Mouse (Mus musculus) right cerebral cortex, postnatal 14 days (tissue): ENCODE results near the gene Dync1h1.
"Not testable (repeated sequence)": the region's sequence is repeated elsewhere in the genome, so short reads cannot be mapped to it uniquely, and the experiment has no call there.

Source experiments
- DNase-seq: peaks from one replicate; pipeline ENCODE4 v3.0.0; 2022

Gene Dync1h1

DNA sequence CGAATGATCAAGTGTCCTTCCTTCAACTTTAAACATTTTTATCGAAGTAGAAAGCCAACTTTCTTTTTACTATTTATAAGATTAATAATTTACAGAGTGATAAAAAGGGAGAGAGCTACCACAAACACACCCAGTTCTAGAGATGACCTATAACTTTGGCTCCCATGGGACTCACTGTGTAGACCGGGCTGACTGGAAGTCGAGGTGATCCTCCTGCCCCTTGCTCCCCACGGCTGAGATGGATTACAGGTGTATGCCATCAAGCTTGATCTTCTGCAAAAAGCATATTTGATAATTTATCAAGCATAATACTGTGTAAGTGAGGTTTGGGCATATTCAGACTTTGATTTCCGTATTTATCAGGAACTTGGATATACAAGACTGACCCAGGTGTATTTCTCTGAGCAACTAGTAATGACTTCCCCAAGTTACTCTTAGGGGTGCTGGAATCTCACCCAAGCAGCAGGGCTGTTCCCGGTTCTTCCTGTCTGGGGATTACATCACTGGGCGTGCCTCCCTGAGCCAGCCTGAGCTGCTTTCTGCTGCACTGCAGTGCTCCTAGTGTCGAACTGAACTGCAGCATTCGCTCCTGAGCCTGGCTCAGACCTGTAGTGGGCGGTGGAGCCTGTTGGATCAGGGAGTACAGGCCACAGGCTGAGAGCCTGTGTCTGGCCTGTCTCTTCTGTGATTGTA, 7.4 kb downstream of the Dync1h1 start:
- DNase-seq: peak; percentile 43

DNA sequence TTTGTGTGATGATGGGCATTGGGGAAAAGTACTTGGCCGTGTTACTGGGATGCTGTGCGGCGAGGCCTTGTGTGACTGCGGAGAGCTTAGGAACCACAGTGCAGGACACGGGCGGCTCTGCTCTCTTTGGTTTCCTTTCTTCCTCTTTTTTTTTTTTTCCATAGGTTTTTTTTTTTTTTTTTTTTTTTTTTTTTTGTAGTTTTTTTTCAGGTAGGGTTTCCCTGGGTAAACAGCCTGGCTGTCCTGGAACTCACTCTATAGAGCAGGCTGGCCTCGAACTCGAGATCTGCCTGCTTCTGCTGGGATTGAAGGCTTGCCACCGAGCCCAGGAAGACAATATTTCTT, 7.9 kb downstream of the Dync1h1 start:
- no peak for DNase-seq

DNA sequence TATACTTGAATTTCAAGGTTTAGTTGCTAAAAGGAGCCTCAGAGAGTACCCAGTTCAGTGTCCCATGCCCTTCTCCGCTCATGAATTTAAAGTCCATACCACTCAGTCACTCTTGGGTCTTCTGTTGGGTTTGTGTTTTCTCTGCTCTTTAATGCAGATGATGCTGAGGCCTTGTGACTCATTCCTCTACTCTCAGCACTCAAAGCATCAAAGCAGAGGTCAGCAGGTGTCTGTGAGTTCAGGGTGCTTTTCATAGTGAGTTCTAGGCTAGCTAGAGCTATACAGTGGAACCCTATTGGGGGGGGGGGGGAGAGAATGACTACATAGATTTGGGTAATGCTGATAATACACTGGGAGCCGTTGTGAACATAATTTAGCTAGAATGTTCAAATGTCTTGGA, 9.5 kb downstream of the Dync1h1 start:
- DNase-seq: no peak

DNA sequence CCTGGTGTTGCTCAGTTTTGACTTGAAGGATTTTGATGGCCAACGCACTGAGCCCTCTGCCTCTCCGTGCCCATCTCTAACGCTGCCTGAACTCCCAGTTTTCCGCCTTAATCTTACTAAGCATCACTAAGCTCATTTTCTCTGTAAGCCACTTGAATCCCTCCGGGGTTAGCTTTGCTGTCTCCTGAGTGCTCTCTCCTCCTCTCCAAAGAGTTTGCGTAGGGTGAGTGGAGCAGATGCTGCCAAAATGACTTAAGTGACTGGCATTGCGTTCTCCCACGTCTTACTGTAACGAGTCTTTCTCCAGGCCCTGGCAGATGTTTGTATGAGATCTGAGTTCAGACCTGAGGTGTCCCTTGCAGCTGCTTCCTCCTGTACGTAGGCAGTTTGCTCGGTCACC, 28.8 kb downstream of the Dync1h1 start:
- DNase-seq: no peak

DNA sequence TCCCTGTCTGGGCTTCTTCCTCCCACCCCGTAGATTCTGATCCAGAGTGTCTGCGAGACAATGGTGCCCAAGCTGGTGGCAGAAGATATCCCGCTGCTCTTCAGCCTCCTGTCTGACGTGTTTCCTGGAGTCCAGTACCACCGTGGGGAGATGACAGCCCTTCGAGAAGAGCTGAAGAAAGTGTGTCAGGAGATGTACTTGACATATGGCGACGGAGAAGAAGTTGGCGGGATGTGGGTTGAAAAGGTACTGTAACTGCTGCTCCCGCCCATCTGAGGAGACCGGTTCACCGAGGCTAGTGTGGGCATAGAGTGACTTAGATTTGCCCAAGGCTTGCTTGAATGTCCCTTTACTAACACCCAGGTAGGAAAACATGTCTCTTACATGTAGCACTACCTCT, 35.0 kb downstream of the Dync1h1 start:
- no peak for DNase-seq

DNA sequence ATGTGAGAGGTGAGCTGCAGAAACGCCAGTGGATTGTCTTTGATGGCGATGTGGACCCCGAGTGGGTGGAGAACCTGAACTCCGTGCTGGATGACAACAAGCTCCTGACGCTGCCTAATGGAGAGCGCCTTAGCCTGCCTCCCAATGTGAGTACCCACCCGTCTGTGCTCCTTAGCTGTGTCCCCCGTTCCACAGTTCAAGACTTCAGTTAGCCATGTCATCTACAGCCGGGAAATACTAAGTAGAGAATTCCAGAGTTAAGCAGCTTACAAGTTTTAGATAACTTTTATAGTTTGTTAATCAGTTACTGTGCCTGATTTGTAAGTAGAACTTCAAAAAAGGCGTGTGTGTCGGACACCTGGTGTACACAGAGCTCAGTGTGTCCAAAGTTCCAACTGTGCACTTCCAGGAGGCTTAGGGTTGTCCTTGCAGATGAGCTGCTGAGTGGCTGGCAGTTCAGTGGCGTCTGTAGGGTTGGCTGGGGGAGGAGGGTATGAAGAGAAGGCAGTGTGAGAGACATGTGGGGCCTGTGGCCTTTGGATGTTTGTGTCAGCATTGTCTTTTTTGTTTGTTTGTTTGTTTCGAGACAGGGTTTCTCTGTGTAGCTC, 36.4 kb downstream of the Dync1h1 start:
- no peak for DNase-seq

DNA sequence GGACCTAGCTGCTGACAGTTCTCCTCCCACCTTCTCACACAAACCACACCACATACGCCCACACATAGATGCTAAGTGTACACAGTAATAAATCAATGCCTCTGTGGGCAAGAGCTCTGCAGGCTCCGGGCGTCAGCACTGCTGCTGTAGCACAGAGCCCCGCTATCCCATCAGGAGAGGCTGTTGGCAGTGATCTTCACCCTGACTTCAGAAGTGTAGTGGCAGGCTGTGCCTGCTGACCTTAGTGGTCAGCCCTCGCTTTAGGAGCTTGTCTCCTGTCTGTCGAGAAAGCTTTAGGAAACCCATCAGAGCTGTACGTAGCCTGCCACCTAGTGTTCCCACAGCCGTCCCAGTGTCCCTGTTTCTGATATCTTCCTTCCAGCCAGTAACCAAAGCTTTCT, 49.0 kb downstream of the Dync1h1 start:
- DNase-seq: no peak

DNA sequence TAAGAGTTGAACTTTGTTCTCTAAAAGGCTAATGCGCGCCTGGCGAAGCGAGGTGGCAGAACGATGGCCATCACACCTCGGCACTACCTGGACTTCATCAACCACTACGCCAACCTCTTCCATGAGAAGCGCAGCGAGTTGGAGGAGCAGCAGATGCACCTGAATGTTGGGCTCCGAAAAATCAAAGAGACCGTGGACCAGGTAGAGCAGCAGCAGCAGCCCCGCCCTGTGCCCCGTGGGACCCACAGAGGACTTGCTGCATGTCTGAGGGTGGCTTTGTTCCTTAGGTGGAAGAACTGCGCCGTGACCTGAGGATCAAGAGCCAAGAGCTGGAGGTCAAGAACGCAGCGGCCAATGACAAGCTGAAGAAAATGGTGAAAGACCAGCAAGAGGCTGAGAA, 50.2 kb downstream of the Dync1h1 start:
- no peak for DNase-seq

DNA sequence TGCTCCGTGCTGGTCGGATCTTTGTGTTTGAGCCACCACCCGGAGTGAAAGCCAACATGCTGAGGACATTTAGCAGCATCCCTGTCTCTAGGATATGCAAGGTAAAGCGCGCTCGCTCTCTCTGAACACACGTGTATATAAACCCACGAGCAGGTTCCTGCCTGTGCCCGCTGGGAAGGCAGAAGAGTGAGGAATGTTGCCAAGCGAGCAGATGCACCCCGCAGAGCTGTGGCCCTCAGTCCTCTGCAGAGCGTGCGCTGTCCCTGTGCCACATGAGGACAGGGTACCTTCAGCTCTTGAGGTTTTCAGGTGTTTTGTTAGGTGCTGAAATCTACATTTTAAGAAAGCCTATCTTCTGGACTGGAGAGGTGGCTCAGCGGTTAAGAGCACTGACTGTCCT, 60.5 kb downstream of the Dync1h1 start:
- no peak for DNase-seq

DNA sequence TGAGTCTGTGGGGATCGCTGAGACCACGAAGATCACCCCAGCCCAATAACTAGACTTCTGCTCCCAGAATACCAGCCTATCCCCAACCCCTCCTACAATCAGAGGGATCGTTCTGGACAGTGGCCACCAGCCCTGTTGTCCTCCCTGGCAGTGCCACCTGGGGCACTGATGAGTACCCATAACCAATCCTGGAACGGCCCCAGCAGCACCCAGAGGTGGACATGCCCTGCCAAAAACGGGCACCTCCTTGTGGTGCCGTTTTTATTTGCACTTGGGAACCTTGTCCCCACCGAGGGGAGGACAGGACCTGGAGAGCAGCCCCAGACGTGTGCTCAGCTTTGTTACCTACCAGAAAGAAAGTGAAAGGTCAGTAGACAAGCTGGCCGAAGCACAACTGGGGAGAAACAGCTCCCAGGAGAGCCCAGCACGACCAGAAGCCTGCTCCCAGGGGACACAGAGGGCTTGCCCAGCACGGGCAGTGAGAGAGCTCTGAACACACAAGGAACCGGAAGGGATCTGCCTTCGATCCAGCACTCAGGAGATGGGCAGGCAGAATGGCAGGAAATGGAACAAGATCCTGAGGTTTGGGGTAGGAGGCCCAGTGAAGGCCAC, 66.3 kb downstream of the Dync1h1 start:
- DNase-seq: no peak

DNA sequence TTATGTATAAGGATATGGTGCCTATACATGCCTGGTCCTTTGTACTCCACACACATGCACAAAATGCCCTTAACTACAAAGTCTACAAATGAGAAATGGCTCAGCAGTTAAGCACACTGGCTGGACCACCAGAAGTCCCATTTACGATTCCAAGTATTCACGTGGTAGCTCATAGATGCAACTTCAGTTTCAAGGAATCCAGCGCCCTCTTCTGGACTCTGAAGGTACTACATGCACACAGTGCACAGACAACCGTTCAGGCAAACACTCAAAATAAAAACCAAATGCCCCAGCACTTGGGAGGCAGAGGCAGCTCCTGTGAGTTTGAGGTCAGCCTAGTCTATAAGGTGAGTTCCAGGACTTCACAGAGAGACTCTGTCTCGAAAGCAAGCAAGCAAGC, 73.0 kb downstream of the Dync1h1 start:
- no peak for DNase-seq

DNA sequence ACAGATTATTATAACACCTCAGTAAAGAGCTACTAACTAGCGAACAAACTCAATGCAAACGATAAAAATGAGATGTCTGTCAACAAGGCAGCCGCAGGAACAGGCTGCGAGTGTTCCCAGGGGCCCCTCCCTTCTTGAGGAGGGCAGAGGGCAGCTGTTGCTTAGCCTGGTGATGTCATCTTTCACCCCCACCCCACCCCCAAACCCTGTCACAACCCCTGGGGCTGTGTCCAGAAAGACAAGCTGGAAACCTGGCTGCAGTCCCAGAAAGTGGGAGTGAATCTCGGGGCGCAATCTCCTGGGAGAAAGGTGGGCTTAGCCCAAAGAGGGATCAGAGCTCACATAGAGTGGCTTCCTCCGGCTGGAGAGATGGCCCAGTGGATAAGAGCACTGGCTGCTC, 79.9 kb downstream of the Dync1h1 start:
- DNase-seq: no peak

DNA sequence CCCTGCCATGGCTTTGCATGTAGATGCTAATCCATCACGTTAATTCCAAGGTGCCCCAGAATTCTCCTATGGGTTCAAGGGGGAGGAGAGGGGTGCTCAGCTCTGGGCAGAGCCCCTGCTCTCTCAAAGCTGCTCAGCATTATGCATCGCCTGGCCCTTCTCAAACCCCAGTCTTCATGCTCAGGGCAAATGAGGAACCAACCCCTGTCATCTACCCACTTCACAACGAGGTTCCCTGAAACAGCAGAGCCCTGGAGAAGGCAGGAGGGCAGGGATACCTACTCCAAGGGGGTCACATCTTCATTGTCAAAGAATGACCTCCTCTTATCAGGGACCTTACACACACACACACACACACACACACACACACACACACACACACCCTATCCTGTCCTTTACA, 80.6 kb downstream of the Dync1h1 start:
- no peak for DNase-seq

DNA sequence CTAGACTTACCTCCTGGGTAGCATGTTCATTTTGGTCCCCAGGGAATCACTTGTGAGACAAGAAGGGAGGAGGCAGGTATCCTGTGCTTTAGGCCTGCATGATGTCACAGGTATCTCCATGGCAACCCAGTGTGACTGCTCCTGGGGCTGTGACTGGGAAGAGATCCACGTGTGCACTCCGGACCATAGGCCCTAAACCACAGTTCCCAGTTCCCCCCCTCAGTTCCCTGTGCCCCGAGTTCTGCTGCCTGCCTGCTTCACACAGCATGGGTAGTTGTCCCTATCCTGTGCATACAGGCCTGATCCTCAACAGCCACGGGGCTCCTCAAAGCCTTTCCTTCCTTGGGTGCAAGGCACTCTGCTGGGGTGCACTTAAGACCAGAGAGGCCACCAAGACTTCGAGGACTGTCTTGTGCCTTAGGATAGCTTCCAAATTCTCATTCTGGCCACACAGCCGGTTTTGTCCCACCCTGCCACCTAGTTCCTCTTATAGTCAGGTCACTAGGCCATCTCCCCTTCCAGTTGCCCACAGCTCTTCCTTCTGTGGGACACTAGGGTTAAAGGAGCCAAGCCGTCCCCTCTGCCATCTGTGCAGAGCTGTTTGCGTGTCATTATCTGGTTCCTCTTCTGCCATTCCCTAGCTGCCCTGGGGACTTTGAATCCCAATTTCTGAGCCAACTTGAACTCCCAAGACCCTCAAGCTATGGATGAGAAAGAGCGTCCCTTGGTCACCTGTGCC, 81.5 kb downstream of the Dync1h1 start, which contains the start of gene 1700001K19Rik:
TSS of gene 1700001K19Rik (minus strand) at position 59 of the 739 bp plus-strand sequence.
- DNase-seq: no peak

DNA sequence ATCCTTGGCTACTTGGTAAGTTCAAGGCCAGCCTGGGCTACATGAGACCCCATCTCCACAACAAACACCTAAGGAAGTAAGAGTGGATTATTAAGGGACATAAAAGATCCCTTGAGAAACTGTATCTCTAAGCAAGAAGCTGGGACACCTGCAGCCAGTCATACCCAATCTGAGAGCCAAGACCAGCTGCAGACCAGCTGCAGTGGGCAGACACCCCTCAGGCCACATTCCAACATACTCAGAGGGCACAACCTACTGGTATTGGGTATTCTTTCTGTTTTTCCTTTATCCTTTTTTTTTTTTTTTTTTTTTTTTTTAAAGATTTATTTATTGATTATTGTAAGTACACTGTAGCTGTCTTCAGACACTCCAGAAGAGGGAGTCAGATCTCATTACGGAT, 82.3 kb downstream of the Dync1h1 start:
- no peak for DNase-seq

DNA sequence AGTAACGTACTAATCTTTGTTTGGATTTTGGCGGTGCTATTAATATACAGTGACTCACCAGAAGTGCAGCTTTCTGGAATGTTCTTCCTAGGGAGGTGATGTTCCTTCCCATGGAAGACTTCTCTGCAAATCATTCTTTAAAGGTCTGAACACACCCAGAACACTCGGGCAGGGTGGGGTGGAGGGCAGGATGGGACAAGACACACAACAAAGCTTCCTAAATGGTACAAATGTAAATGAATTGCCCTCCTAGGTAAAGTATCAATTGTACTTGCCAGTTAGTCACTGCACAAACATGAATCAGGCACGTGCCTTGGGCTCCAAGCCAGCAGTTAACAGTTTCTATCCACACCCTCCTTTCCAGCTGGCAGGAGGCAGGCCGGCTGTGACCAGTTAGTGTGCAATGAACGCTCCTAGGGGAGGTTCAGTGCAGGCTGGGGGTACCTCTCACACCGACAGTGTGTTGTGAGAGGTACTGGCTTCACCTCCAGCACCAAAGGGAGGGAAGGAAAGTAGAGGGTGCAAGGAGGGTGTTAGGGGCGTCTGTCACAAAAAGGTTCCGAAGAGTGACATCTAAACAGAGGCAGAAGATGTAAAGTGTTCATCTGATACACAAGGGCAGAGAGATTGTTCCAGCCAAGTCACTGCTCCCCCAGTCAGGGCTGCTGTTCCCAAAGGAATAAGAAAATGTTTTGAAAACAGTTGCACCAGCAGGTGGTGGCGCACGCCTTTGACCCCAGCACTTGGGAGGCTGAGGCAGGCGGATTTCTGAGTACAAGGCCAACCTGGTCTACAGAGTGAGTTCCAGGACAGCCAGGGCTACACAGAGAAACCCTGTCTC, 86.9 kb downstream of the Dync1h1 start:
- peak; percentile 71 for DNase-seq

DNA sequence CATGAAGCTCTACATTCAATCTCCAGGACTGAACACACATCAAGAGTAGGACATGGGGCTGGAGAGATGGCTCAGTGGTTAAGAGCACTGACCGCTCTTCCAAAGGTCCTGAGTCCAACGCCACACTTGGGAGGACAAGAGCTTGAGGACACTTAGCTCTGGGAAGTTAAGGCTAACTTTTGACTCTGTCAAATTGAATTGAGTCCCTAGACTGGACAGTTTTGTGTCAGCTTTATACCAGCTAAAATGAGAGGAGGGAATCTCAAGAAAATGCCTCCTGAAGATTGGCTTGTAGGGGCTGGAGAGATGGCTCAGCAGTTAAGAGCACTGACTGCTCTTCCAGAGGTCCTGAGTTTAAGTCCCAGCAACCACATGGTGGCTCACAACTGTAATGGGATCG, 87.7 kb downstream of the Dync1h1 start:
- not testable (repeated sequence) for DNase-seq

DNA sequence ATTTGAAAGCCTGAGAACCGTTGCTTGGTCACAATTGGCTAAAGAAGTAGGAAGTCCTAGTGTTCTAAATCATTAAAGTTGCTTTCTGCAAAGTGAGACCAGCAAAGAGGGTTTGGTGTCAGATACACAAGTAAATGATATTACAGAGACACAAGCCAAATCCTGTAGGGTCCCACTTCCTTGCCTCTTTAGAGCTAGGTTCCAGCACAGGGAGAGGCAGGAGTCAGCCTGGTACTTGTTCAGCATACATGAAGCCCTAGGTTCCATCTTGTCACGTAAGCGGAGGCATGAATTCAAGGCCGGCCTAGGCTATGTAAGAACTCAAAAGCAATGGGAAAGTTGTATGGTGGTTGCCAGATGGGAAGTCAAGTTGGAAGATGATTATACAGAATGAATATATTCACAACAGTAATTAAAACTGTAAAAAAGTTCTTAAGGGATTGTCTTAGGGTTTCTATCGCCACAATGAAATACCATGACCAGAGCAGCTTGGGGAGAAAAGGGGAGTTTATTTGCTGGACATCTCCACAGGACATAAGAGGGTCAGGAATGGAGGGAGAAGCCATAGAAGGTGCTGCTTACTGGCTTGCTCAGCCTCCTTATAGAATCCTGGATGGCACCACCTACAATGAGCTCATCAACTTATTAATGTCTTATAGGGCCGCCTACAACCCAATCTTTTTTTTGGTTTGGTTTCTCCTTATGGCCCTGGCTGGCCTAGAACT, 88.8 kb downstream of the Dync1h1 start:
- DNase-seq: no peak

DNA sequence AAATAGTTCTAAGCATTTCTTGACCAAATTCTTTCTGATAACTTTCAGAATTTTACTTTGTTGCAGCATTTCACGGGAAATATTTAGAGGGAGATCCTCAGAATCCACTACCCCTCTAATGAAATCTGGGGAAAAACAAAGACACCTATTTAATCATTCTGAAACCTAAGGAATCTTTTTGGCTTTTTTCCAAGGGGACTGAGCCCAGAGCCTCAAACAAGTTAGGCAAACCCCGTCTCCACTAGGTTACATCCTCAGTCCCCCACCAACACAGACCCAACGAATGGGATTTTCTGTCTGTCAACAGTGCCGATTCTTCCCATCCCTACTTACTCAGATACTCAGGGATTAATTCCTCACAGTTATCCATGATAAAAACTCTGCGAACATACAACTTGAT, 92.1 kb downstream of the Dync1h1 start:
- not testable (repeated sequence) for DNase-seq

DNA sequence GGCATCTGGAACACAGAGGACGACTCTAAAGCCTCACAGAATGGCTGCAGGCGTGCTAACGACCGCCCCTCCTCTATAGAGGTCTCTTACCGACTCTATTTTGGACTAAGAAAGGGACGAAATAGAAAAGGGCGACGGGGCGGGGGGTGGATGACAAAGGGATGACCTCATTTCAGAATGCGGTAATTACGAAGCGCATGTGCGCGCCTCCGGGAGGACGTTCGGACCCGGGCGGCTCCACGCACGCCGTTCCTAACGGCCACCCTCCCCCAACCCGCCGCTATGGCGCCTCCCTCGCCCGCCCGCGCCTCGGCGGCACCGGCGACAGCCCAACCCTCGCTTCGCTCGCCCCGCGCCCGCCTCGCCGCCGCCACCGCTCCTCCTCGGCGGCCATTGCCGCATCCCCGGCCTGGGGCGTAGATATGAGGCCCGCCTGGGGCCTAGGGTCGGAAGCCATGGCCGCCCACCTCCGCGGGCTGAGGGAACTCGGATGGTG, 94.5 kb downstream of the Dync1h1 start:
- DNase-seq: peak; percentile 76

DNA sequence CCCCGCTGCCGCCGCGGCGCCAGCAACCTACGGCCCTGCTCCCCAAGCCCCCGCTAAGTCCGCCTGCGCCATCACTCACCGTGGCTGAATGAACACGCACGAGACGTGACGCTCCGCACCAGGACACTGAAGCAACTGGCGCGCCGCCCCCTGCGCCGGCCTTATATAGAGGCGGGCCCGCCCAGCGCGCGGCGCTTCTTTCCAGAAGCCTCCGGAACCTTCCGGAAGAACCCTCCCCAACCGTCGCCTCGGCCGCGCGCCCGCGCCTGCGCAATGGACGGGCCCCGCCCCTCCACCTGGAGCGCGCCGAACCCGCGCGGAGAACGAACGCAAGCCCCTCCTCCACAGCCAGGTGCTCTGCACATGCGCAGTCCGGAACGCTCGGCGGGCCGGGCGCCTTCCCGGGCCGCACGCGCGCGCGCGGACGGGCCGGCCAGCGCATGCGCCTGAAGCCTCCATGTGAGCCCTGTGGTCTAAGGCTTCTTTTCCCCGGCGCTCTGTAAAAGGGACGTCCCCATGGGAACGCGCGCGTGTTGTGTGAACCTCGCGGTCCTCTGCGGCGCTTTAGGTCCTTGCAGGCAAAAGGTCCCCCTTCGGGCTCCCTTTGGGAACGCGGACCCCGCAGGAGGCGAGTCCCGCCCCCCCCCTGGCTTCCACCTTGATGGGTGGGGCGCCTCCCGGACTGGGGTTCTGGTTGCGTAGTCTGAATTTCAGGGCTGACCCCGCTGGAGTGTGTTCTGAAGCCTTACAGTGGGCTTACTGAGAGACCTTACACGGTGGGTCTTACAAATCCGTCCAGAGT, 95.1 kb downstream of the Dync1h1 start:
- DNase-seq: peak; percentile 98
